Mouse (Mus musculus): ENCODE measurements around the gene Impdh2. TPM values are rescaled to one million over a fixed set of nuclear protein-coding genes. Genes with fewer than 3 reads are reported as not detected.

Impdh2 gene
- polyA plus RNA-seq, 1 experiment from 2014 or later: 101 TPM

DNA sequence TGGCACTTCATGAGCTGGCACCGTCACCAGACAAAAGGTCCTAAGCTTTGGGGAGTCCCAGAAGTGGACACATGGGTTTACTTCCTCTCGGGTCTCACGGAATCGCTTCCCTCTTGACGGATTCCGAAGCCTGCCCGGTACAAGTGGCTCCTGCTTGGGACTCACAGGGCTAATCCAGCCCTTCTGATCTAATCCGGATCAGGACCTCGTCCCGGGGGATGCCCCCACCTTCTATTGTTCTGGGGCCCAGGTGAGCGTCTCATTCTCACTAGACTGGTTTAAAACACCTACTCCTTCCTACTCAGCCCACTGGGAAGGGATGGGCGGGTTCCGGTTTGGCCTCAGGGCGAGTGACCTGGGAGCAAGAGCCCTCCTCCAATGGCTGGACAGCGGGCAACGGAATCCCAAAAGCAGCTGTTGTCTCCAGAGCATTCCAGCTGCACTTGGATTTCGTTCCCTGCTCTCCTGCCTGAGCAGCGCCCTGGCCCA, 7.9 kb downstream of the Impdh2 start:
- Histone ChIP-seq H3K9me3 (ENCODE audit: control insufficient read depth, low read length) (no peaks in the 10 kb centered on the region), H3K27ac (ENCODE audit: low read depth, low read length) (peak overlapping the region; percentile 98), H3K4me1 (ENCODE audit: control insufficient read depth, insufficient read depth, low read depth, low read length) (peaks cover 31% of the 10 kb centered on the region), H3K4me3 (ENCODE audit: low read length) (peak overlapping the region; percentile 86), H3K9ac (ENCODE audit: low read depth, low read length) (peak overlapping the region; percentile 95), H3K27me3 (replicated peaks; ENCODE audit: control insufficient read depth, insufficient read depth, low read length) (no peaks in the 10 kb centered on the region), H3K36me3 (ENCODE audit: control insufficient read depth, insufficient read depth, low read length) (peaks cover 38% of the 10 kb centered on the region), H3K4me2 (ENCODE audit: low read length) (peak overlapping the region; percentile 99)
- WGBS: 14% methylated on average over 18 of the region's 18 CpGs
- no peak for ATAC-seq

DNA sequence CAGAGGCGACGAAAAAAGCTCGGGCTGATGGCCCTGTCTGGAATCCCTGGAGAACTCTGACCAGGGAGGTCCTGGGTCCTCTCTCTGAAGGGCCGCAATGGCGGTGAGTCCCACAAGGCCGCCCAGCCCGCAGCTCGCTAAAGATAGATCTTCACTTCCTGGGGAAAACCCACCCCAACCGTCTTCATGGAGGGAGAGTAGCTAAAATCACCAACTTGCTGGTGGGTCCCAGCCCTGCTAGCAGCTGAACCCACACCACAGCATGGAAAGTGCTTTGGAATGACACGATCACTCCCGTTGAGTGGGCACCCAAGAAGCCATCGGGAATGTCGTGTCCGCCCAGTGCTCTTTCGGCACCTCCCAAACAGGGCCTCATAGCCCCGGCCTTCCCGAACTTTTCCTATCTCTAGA, 8.4 kb downstream of the Impdh2 start:
- peaks cover 41% of the 10 kb centered on the region for H3K36me3 ChIP-seq (ENCODE audit: control insufficient read depth, insufficient read depth, low read length)

DNA sequence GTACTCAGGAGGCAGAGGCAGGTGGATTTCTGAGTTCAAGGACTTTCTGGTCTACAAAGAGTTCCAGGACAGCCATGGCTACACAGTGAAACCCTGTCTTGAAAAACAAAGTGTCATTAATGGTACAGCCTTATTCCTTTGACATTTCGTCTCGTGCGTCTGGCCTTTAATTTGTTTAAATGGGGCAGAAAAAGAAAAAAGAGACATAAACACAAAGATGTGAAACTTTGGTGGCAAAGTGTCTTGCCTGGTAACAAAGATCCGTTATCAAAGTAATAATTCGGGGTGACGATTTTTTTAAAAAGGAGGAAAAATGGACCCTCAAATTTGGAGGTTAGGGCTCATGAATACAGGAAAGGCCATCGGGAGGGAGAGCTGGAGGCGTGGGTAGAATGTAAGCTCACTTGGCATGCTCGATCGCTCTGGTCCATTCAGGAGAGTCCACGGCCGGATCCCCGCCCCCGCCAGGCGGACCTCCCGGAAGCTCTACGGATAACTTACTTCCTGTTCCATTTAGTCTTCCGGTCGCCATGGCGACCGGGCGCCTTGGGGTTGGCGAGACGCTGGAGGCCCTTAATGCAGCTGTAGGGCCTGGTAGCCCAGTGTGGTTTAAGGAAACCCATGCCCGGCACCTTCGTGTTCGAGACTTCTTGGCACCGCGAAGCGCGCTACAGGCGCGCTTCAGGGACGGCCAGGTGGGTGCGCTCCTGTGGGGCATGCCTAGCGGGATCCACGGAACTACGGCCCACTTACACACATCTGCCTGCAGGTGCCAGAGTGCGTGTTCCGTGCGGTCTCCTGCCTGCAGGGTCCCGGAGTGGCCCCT, 9.5 kb downstream of the Impdh2 start, which contains the start of gene Dalrd3:
Dalrd3 (plus strand) TSS at position 506 of the 826 bp plus-strand sequence.
- peaks cover 40% of the 10 kb centered on the region for H3K4me1 ChIP-seq (ENCODE audit: control insufficient read depth, insufficient read depth, low read depth, low read length)

More for the DNA sequence above, 8.4 kb downstream of the Impdh2 start:
- no peaks in the 10 kb centered on the region for H3K9me3 ChIP-seq (ENCODE audit: control insufficient read depth, low read length)
- H3K9ac ChIP-seq (ENCODE audit: low read depth, low read length): no peak overlapping the region
- no peak overlapping the region for H3K27ac ChIP-seq (ENCODE audit: low read depth, low read length)
- no peak for ATAC-seq
- H3K27me3 ChIP-seq (replicated peaks; ENCODE audit: control insufficient read depth, insufficient read depth, low read length): no peaks in the 10 kb centered on the region
- H3K4me3 ChIP-seq (ENCODE audit: low read length): peak overlapping the region; percentile 86; the same call in 1 of the 2 replicates
- H3K4me2 ChIP-seq (ENCODE audit: low read length): peak overlapping the region; percentile 99
- WGBS: 85% methylated on average over 17 of the region's 17 CpGs
- H3K4me1 ChIP-seq (ENCODE audit: control insufficient read depth, insufficient read depth, low read depth, low read length): peaks cover 31% of the 10 kb centered on the region

DNA sequence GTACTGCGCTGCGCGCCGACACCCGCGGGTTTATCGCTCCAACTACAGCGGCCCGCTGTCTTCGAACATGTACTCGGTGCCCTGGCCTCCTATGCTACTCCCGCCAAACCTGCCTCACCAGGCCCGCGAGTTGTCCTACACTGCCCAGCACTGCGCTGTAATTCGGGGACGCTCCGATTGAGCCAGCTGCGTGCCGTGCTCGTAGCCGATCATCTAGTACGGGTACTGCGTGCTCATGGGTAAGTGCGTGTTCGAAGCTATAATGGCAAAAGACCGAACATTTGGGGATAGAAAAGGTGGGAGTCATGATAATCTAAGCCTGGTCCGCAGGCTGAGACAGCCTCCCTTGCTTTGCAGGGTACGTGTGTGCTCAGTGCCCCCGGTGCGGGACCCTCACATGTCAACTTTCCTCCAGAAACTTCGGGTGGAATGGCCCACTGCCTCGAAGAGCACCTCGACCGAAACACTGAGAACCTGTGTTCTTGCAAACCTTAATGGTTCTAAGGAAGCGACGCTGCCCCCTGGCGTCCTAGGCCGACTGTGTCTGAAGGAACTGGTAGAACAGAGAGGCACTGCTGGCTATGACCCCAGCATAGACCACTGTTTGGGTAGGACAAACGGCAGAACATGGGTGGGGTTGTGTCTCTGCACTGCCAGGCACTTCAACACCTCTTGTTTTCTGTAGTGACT, 10.3 kb downstream of the Impdh2 start:
- no peak; the same call in 1 of the 2 replicates for ATAC-seq
- H3K36me3 ChIP-seq (ENCODE audit: control insufficient read depth, insufficient read depth, low read length): peaks cover 32% of the 10 kb centered on the region

More for the DNA sequence above, 9.5 kb downstream of the Impdh2 start, which contains the start of gene Dalrd3:
- peak within 1 kb of the TSS; percentile 77 for H3K27ac ChIP-seq (ENCODE audit: low read depth, low read length)
- 6% methylated on average over 42 of the region's 42 CpGs for WGBS
- peaks cover 32% of the 10 kb centered on the region for H3K36me3 ChIP-seq (ENCODE audit: control insufficient read depth, insufficient read depth, low read length)
- H3K4me2 ChIP-seq (ENCODE audit: low read length): peak within 1 kb of the TSS; percentile 97
- H3K27me3 ChIP-seq (replicated peaks; ENCODE audit: control insufficient read depth, insufficient read depth, low read length): no peaks in the 10 kb centered on the region
- H3K4me3 ChIP-seq (ENCODE audit: low read length): peak within 1 kb of the TSS; percentile 73
- no peaks in the 10 kb centered on the region for H3K9me3 ChIP-seq (ENCODE audit: control insufficient read depth, low read length)
- peak; percentile 70 for ATAC-seq
- peak within 1 kb of the TSS; percentile 77 for H3K9ac ChIP-seq (ENCODE audit: low read depth, low read length)

DNA sequence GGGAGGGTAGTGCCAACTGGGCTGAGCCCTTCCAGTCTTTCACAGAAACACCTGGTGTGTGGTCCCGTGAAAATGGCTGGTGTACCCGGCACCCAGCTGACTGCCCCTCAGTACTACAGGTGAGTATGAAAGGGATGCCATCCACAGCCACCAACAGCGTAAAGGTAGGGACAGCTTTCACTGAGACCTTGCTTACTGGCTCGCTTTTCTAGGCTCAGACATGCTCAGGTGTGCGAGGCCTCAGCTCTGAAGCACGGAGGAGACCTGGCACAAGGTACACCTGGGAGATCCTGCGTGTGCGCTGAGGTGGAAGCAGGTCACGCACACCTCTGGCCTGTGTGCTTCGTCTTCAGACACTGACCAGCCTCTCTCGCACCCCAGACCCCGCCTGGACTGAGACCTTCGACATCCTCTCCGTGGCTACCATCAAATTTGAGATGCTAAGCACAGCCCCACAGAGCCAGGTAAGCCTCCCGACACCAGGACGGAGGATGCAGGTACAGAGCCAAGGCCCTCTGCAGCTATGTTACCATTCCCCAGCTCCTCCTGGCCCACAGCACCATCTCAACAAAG, 11.4 kb downstream of the Impdh2 start:
- no peak for ATAC-seq
- H3K27ac ChIP-seq (ENCODE audit: low read depth, low read length): no peak overlapping the region
- peaks cover 53% of the 10 kb centered on the region for H3K4me1 ChIP-seq (ENCODE audit: control insufficient read depth, insufficient read depth, low read depth, low read length)
- H3K27me3 ChIP-seq (replicated peaks; ENCODE audit: control insufficient read depth, insufficient read depth, low read length): no peaks in the 10 kb centered on the region
- no peak overlapping the region for H3K4me3 ChIP-seq (ENCODE audit: low read length)
- H3K36me3 ChIP-seq (ENCODE audit: control insufficient read depth, insufficient read depth, low read length): peaks cover 41% of the 10 kb centered on the region
- H3K4me2 ChIP-seq (ENCODE audit: low read length): no peak overlapping the region
- WGBS: 95% methylated on average over 16 of the region's 16 CpGs
- no peaks in the 10 kb centered on the region for H3K9me3 ChIP-seq (ENCODE audit: control insufficient read depth, low read length)
- no peak overlapping the region for H3K9ac ChIP-seq (ENCODE audit: low read depth, low read length)

More for the DNA sequence above, 10.3 kb downstream of the Impdh2 start:
- peak overlapping the region; percentile 77 for H3K9ac ChIP-seq (ENCODE audit: low read depth, low read length)
- no peaks in the 10 kb centered on the region for H3K27me3 ChIP-seq (replicated peaks; ENCODE audit: control insufficient read depth, insufficient read depth, low read length)
- H3K9me3 ChIP-seq (ENCODE audit: control insufficient read depth, low read length): no peaks in the 10 kb centered on the region
- peak overlapping the region; percentile 73 for H3K4me3 ChIP-seq (ENCODE audit: low read length)
- 2% methylated on average over 40 of the region's 40 CpGs for WGBS
- peak overlapping the region; percentile 97 for H3K4me2 ChIP-seq (ENCODE audit: low read length)
- H3K27ac ChIP-seq (ENCODE audit: low read depth, low read length): peak overlapping the region; percentile 77
- peaks cover 48% of the 10 kb centered on the region for H3K4me1 ChIP-seq (ENCODE audit: control insufficient read depth, insufficient read depth, low read depth, low read length)

DNA sequence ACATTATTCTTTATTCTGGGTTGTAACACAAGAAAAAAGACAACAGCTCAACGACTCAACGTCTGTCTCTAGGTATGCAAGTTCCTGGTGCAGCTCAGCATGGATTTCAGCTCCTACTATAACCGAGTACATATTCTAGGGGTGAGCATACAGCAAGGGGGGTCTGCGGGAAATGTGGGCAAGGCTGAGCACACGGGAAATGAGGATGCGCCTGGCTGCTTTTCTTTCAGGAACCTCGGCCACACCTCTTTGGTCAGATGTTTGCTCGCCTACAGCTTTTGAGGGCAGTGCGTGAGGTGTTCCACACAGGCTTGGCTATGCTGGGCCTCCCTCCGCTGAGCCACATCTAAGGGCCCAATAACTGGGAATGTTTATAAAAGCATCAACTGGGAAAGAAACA, 12.2 kb downstream of the Impdh2 start:
- peaks cover 61% of the 10 kb centered on the region for H3K4me1 ChIP-seq (ENCODE audit: control insufficient read depth, insufficient read depth, low read depth, low read length)
- no peak overlapping the region for H3K27ac ChIP-seq (ENCODE audit: low read depth, low read length)
- WGBS: 81% methylated on average over 10 of the region's 10 CpGs
- no peaks in the 10 kb centered on the region for H3K27me3 ChIP-seq (replicated peaks; ENCODE audit: control insufficient read depth, insufficient read depth, low read length)
- H3K4me3 ChIP-seq (ENCODE audit: low read length): no peak overlapping the region
- H3K36me3 ChIP-seq (ENCODE audit: control insufficient read depth, insufficient read depth, low read length): peaks cover 41% of the 10 kb centered on the region
- H3K9me3 ChIP-seq (ENCODE audit: control insufficient read depth, low read length): no peaks in the 10 kb centered on the region
- no peak overlapping the region for H3K9ac ChIP-seq (ENCODE audit: low read depth, low read length)
- ATAC-seq: no peak
- H3K4me2 ChIP-seq (ENCODE audit: low read length): no peak overlapping the region

DNA sequence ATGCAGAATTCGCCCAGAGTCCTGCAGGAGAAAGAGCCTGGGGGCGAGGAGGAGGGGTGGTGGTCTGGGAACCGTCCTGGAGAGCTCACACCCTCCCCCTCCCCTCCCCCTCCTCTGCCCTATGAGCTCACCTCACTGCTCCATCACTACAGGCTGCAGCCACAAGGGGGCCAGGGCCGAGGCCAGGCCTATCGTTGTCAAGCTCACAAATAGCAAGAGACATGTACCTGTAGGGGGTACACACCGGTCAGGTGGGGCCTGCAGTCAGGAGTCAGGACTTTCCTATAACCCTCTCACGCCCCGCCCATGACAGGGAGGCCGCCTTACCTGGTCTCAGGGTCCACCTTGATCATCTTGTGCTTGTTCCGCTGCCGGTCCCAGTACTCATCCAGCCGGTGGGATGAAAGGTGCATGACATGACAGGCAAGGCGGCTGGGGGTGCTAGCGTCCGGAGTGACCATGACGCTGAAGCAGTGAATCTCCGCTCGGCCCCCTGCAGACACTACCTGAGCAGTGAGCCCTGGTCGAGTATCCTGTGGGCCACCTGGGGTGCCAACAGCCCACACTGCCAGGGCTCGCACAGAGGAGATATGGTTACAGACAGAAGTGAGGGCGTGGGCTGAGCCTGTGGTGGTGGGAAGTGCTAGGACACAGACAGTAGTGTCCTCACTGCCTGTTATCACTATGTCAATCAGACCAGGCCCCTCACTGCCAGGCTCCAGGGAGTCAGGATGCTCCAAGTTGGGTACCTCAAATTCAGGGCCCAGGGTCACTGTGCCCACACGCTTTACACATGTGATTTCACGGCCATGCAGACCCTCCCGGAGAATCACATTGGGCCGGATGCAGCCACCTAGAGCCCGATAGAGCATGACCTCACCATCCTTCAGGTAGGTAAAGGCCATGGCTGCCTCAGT, 13.9 kb downstream of the Impdh2 start:
- Histone ChIP-seq H3K9ac (ENCODE audit: low read depth, low read length) (no peak overlapping the region), H3K27me3 (replicated peaks; ENCODE audit: control insufficient read depth, insufficient read depth, low read length) (no peaks in the 10 kb centered on the region), H3K36me3 (ENCODE audit: control insufficient read depth, insufficient read depth, low read length) (peaks cover 41% of the 10 kb centered on the region), H3K9me3 (ENCODE audit: control insufficient read depth, low read length) (no peaks in the 10 kb centered on the region), H3K4me3 (ENCODE audit: low read length) (no peak overlapping the region), H3K4me1 (ENCODE audit: control insufficient read depth, insufficient read depth, low read depth, low read length) (peaks cover 60% of the 10 kb centered on the region), H3K27ac (ENCODE audit: low read depth, low read length) (no peak overlapping the region), H3K4me2 (ENCODE audit: low read length) (no peak overlapping the region; the same call in 1 of the 2 replicates)
- WGBS: 57% methylated on average over 26 of the region's 26 CpGs
- ATAC-seq: no peak

DNA sequence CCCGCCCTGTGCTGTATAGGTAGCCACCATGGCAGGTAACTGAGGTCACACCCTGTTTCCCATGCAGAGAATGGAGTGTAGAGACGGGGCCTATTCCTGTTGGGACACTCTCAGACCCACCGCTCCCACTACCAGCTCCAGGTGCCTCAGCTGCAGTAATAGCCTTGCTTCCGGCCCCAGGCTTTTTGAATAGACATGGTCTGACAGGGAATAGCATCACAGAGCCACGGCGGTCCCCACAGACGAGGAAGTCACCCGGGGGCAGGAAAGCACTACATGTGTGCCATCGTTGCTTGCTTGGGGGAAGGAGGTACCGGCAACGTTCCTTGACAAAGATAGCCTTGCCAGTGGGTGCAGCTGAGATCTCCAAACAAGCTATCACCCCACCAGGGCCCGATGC, 14.8 kb downstream of the Impdh2 start:
- H3K4me2 ChIP-seq (ENCODE audit: low read length): peak overlapping the region; percentile 12; the same call in 1 of the 2 replicates
- no peak overlapping the region for H3K27ac ChIP-seq (ENCODE audit: low read depth, low read length)
- H3K9ac ChIP-seq (ENCODE audit: low read depth, low read length): peak overlapping the region; percentile 18; the same call in 1 of the 2 replicates
- H3K36me3 ChIP-seq (ENCODE audit: control insufficient read depth, insufficient read depth, low read length): peaks cover 41% of the 10 kb centered on the region
- ATAC-seq: no peak
- peaks cover 61% of the 10 kb centered on the region for H3K4me1 ChIP-seq (ENCODE audit: control insufficient read depth, insufficient read depth, low read depth, low read length)
- no peak overlapping the region for H3K4me3 ChIP-seq (ENCODE audit: low read length)
- H3K27me3 ChIP-seq (replicated peaks; ENCODE audit: control insufficient read depth, insufficient read depth, low read length): no peaks in the 10 kb centered on the region
- H3K9me3 ChIP-seq (ENCODE audit: control insufficient read depth, low read length): no peaks in the 10 kb centered on the region
- 78% methylated on average over 12 of the region's 12 CpGs for WGBS
